Mouse (Mus musculus): ENCODE results near the gene Psmb9. TPM values are rescaled to one million over a fixed set of nuclear protein-coding genes. Genes with fewer than 3 reads are reported as not detected.

Gene Psmb9
- polyA plus RNA-seq, 1 experiment from 2014 or later: 32.2 TPM

- H3K9me3 ChIP-seq (replicated peaks; ENCODE audit: control insufficient read depth, low read length): no peaks in the 10 kb centered on the region
- WGBS: 67% methylated on average over 7 of the region's 7 CpGs
- H3K4me3 ChIP-seq (ENCODE audit: low read length): no peak overlapping the region
- peak overlapping the region; percentile 61; the same call in 1 of the 2 replicates for H3K27ac ChIP-seq (ENCODE audit: low read length)
- no peak overlapping the region for H3K9ac ChIP-seq (ENCODE audit: low read length)
- ATAC-seq (replicated peaks; ENCODE audit: extremely low read depth, insufficient read depth, low FRiP score): no peak
- H3K4me2 ChIP-seq (ENCODE audit: low read depth, low read length): no peak overlapping the region
- peaks cover 27% of the 10 kb centered on the region for H3K27me3 ChIP-seq (ENCODE audit: control insufficient read depth, insufficient read depth, low read length)
- no peaks in the 10 kb centered on the region for H3K36me3 ChIP-seq (ENCODE audit: control insufficient read depth, insufficient read depth)
- peaks cover 9% of the 10 kb centered on the region for H3K4me1 ChIP-seq (ENCODE audit: control insufficient read depth, insufficient read depth, low read length)
Measured at GRCm38 (mm10) chr17:34142456-34143010, 45.0 kb downstream of the Psmb9 start.

GRCm38 (mm10) chr17:34141448-34141847 lies 46.1 kb downstream of the Psmb9 start:
- H3K36me3 ChIP-seq (ENCODE audit: control insufficient read depth, insufficient read depth): no peaks in the 10 kb centered on the region
- peaks cover 9% of the 10 kb centered on the region for H3K4me1 ChIP-seq (ENCODE audit: control insufficient read depth, insufficient read depth, low read length)
- H3K27ac ChIP-seq (ENCODE audit: low read length): no peak overlapping the region
- 45% methylated on average over 4 of the region's 4 CpGs for WGBS
- H3K9me3 ChIP-seq (replicated peaks; ENCODE audit: control insufficient read depth, low read length): no peaks in the 10 kb centered on the region
- no peak overlapping the region for H3K4me3 ChIP-seq (ENCODE audit: low read length)
- H3K27me3 ChIP-seq (ENCODE audit: control insufficient read depth, insufficient read depth, low read length): peaks cover 35% of the 10 kb centered on the region
- ATAC-seq (replicated peaks; ENCODE audit: extremely low read depth, insufficient read depth, low FRiP score): no peak
- H3K4me2 ChIP-seq (ENCODE audit: low read depth, low read length): no peak overlapping the region
- no peak overlapping the region for H3K9ac ChIP-seq (ENCODE audit: low read length)

DNA sequence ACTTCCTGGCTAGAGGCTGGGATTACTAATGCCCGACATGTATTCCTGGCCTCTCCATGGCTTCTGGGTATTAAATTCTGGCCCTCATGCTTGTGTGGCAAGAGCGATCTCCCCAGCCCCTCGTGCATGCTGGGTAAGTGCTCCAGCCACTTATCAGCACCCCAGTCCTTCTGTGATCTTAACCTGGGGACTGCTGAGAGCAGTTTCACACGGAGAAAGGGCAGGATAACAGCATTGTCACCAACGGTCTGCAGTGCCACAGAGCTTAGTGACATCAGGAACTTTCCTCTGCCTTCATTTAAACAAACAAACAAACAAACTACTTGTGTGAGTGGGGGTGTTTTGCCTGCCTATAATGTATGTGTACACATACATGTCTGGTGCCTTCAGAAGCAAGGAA lies 47.3 kb downstream of the Psmb9 start:
- H3K27ac ChIP-seq (ENCODE audit: low read length): no peak overlapping the region
- H3K27me3 ChIP-seq (ENCODE audit: control insufficient read depth, insufficient read depth, low read length): peaks cover 35% of the 10 kb centered on the region
- H3K4me1 ChIP-seq (ENCODE audit: control insufficient read depth, insufficient read depth, low read length): peaks cover 12% of the 10 kb centered on the region
- peak overlapping the region; percentile 86 for H3K4me2 ChIP-seq (ENCODE audit: low read depth, low read length)
- ATAC-seq (replicated peaks; ENCODE audit: extremely low read depth, insufficient read depth, low FRiP score): no peak
- H3K4me3 ChIP-seq (ENCODE audit: low read length): no peak overlapping the region; the same call in 1 of the 2 replicates
- WGBS: 7% methylated on average over 5 of the region's 5 CpGs
- no peak overlapping the region for H3K9ac ChIP-seq (ENCODE audit: low read length)
- H3K36me3 ChIP-seq (ENCODE audit: control insufficient read depth, insufficient read depth): no peaks in the 10 kb centered on the region
- no peaks in the 10 kb centered on the region for H3K9me3 ChIP-seq (replicated peaks; ENCODE audit: control insufficient read depth, low read length)

DNA sequence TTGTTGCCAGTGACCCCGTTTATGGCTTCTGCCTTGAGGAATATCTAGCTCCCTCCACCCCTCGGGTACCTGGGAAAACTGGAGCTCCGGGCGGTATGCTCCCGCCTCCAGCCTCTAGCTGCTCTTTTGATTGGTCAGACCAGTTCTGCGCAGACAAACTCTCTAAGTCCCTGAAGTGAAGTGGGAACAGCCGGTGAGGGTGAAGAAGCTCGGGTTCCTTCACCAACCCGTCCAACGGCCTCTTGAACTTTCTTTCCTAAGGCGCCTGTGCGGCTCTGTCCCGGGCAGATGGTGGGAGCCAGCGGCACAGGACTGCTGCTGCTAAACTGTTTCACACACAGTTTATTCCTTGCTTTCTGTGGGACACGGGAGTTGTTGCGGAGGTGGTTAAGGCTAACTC lies 48.1 kb downstream of the Psmb9 start:
- Histone ChIP-seq H3K27me3 (ENCODE audit: control insufficient read depth, insufficient read depth, low read length) (peaks cover 35% of the 10 kb centered on the region), H3K4me3 (ENCODE audit: low read length) (peak overlapping the region; percentile 47), H3K27ac (ENCODE audit: low read length) (no peak overlapping the region), H3K9me3 (replicated peaks; ENCODE audit: control insufficient read depth, low read length) (no peaks in the 10 kb centered on the region), H3K4me2 (ENCODE audit: low read depth, low read length) (peak overlapping the region; percentile 86), H3K4me1 (ENCODE audit: control insufficient read depth, insufficient read depth, low read length) (peaks cover 12% of the 10 kb centered on the region), H3K36me3 (ENCODE audit: control insufficient read depth, insufficient read depth) (no peaks in the 10 kb centered on the region), H3K9ac (ENCODE audit: low read length) (peak overlapping the region; percentile 69)
- no peak for ATAC-seq (replicated peaks; ENCODE audit: extremely low read depth, insufficient read depth, low FRiP score)
- WGBS: 9% methylated on average over 16 of the region's 16 CpGs

GRCm38 (mm10) chr17:34138655-34139054 lies 48.9 kb downstream of the Psmb9 start:
- Histone ChIP-seq H3K9me3 (replicated peaks; ENCODE audit: control insufficient read depth, low read length) (no peaks in the 10 kb centered on the region), H3K4me3 (ENCODE audit: low read length) (no peak overlapping the region), H3K4me2 (ENCODE audit: low read depth, low read length) (no peak overlapping the region), H3K36me3 (ENCODE audit: control insufficient read depth, insufficient read depth) (no peaks in the 10 kb centered on the region), H3K4me1 (ENCODE audit: control insufficient read depth, insufficient read depth, low read length) (peaks cover 12% of the 10 kb centered on the region), H3K9ac (ENCODE audit: low read length) (no peak overlapping the region), H3K27ac (ENCODE audit: low read length) (no peak overlapping the region), H3K27me3 (ENCODE audit: control insufficient read depth, insufficient read depth, low read length) (peaks cover 35% of the 10 kb centered on the region)
- ATAC-seq (replicated peaks; ENCODE audit: extremely low read depth, insufficient read depth, low FRiP score): no peak
- WGBS: 71% methylated on average over 7 of the region's 7 CpGs

DNA sequence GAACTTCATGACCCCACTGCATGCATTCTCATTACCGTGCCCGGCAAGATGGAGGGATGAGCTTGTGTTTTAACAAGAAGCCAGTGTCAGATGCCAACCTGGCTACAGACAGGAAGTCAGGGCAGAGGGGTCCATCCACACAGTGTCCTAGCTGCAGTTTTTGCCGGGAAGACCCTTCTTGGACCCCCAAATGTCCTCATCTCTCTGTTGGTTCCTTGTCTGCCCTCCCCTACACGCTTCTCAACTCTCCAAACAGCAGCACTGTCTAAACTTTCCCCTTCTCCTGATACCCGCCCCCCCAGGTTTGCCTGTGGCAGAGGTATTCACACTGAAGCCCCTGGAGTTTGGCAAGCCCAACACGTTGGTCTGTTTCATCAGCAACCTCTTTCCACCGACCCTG lies 50.0 kb downstream of the Psmb9 start:
- Histone ChIP-seq H3K4me3 (ENCODE audit: low read length) (no peak overlapping the region), H3K27me3 (ENCODE audit: control insufficient read depth, insufficient read depth, low read length) (peaks cover 35% of the 10 kb centered on the region)
- 67% methylated on average over 7 of the region's 7 CpGs for WGBS

GRCm38 (mm10) chr17:34135297-34136224 lies 52.0 kb downstream of the Psmb9 start:
- Histone ChIP-seq H3K9ac (ENCODE audit: low read length) (peak overlapping the region; percentile 52; the same call in 1 of the 2 replicates), H3K4me2 (ENCODE audit: low read depth, low read length) (peak overlapping the region; percentile 83), H3K4me3 (ENCODE audit: low read length) (peak overlapping the region; percentile 53), H3K27ac (ENCODE audit: low read length) (peak overlapping the region; percentile 26; the same call in 1 of the 2 replicates), H3K36me3 (ENCODE audit: control insufficient read depth, insufficient read depth) (no peaks in the 10 kb centered on the region), H3K9me3 (replicated peaks; ENCODE audit: control insufficient read depth, low read length) (no peaks in the 10 kb centered on the region), H3K27me3 (ENCODE audit: control insufficient read depth, insufficient read depth, low read length) (peaks cover 25% of the 10 kb centered on the region; the same call in 1 of the 2 replicates), H3K4me1 (ENCODE audit: control insufficient read depth, insufficient read depth, low read length) (peaks cover 12% of the 10 kb centered on the region)
- 7% methylated on average over 31 of the region's 31 CpGs for WGBS
- ATAC-seq (replicated peaks; ENCODE audit: extremely low read depth, insufficient read depth, low FRiP score): peak; percentile 98

More for the DNA sequence above, 50.0 kb downstream of the Psmb9 start:
- Histone ChIP-seq H3K9ac (ENCODE audit: low read length) (no peak overlapping the region), H3K9me3 (replicated peaks; ENCODE audit: control insufficient read depth, low read length) (no peaks in the 10 kb centered on the region), H3K36me3 (ENCODE audit: control insufficient read depth, insufficient read depth) (no peaks in the 10 kb centered on the region), H3K4me1 (ENCODE audit: control insufficient read depth, insufficient read depth, low read length) (peaks cover 12% of the 10 kb centered on the region), H3K4me2 (ENCODE audit: low read depth, low read length) (no peak overlapping the region), H3K27ac (ENCODE audit: low read length) (no peak overlapping the region)
- no peak for ATAC-seq (replicated peaks; ENCODE audit: extremely low read depth, insufficient read depth, low FRiP score)

DNA sequence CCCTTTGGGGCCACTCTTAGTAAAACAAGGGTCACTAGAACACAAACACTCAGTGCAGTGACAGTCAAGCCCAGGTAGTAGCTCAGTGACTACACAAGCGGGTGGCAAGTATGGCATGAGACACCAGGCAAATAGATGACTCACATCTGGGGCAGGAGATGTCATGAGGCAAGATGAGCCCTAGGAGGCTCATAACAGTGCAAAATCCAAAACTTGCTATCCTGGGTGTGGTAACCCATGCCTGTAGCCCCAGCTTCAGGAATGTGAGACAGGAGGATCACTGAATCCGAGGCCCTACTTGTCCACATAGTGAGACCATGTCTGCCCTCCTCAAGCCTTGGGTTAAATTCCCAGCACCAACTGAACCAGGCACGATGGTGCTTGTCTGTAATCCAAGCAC lies 53.1 kb downstream of the Psmb9 start:
- Histone ChIP-seq H3K4me1 (ENCODE audit: control insufficient read depth, insufficient read depth, low read length) (peaks cover 4% of the 10 kb centered on the region; the same call in 1 of the 2 replicates), H3K27me3 (ENCODE audit: control insufficient read depth, insufficient read depth, low read length) (peaks cover 21% of the 10 kb centered on the region; the same call in 1 of the 2 replicates), H3K27ac (ENCODE audit: low read length) (no peak overlapping the region), H3K4me3 (ENCODE audit: low read length) (no peak overlapping the region), H3K9ac (ENCODE audit: low read length) (no peak overlapping the region), H3K36me3 (ENCODE audit: control insufficient read depth, insufficient read depth) (no peaks in the 10 kb centered on the region), H3K4me2 (ENCODE audit: low read depth, low read length) (no peak overlapping the region), H3K9me3 (replicated peaks; ENCODE audit: control insufficient read depth, low read length) (no peaks in the 10 kb centered on the region)
- 73% methylated on average over 3 of the region's 3 CpGs for WGBS
- no peak for ATAC-seq (replicated peaks; ENCODE audit: extremely low read depth, insufficient read depth, low FRiP score)

GRCm38 (mm10) chr17:34133289-34133688 lies 54.3 kb downstream of the Psmb9 start:
- H3K4me1 ChIP-seq (ENCODE audit: control insufficient read depth, insufficient read depth, low read length): peaks cover 9% of the 10 kb centered on the region
- no peaks in the 10 kb centered on the region for H3K9me3 ChIP-seq (replicated peaks; ENCODE audit: control insufficient read depth, low read length)
- H3K9ac ChIP-seq (ENCODE audit: low read length): no peak overlapping the region
- H3K27me3 ChIP-seq (ENCODE audit: control insufficient read depth, insufficient read depth, low read length): peaks cover 15% of the 10 kb centered on the region; the same call in 1 of the 2 replicates
- ATAC-seq (replicated peaks; ENCODE audit: extremely low read depth, insufficient read depth, low FRiP score): no peak
- no peak overlapping the region for H3K4me3 ChIP-seq (ENCODE audit: low read length)
- H3K36me3 ChIP-seq (ENCODE audit: control insufficient read depth, insufficient read depth): no peaks in the 10 kb centered on the region
- no peak overlapping the region for H3K27ac ChIP-seq (ENCODE audit: low read length)
- no peak overlapping the region for H3K4me2 ChIP-seq (ENCODE audit: low read depth, low read length)
- 77% methylated on average over 11 of the region's 11 CpGs for WGBS
